Mouse (Mus musculus) liver, adult 2 months (tissue): Measurements from ENCODE around the gene Hist3h2a. TPM values are rescaled to one million over a fixed set of nuclear protein-coding genes. Genes with fewer than 3 reads are reported as not detected.

ENCODE experiments used
- DNase-seq: peaks from one replicate; pipeline ENCODE4 v3.0.0-alpha.2; 2011; ENCODE audit warnings: low read depth, low spot score; ENCODE audit errors: extremely low read depth
- H3K27ac ChIP-seq: fragments of 200-500 bp; replicated peaks from 2 replicates; pipeline ENCODE4 v1.5.1; 2012; ENCODE audit warnings: low read depth, mild to moderate bottlenecking, control low read depth, inconsistent platforms, low read length; ENCODE audit not compliant: insufficient read depth
- H3K27me3 ChIP-seq: fragments of 200-500 bp; 2 replicates; pipeline ENCODE4 v1.6.1; 2012; ENCODE audit warnings: mild to moderate bottlenecking, moderate library complexity, low read length, inconsistent platforms; ENCODE audit not compliant: control insufficient read depth, insufficient read depth
- H3K36me3 ChIP-seq: fragments of 200-500 bp; 2 replicates; pipeline ENCODE4 v1.6.1; 2012; ENCODE audit warnings: low read length, inconsistent platforms; ENCODE audit not compliant: control insufficient read depth, insufficient read depth
- H3K4me1 ChIP-seq: fragments of 200-500 bp; 2 replicates; pipeline ENCODE4 v1.6.1; 2011; ENCODE audit warnings: low read length; ENCODE audit not compliant: control insufficient read depth, insufficient read depth
- H3K4me3 ChIP-seq: fragments of 200-500 bp; 2 replicates; pipeline ENCODE4 v1.5.1; 2011; ENCODE audit warnings: low read depth, mild to moderate bottlenecking, control low read depth, low read length, moderate library complexity; ENCODE audit not compliant: insufficient read depth
- H3K79me2 ChIP-seq: fragments of 200-500 bp; 2 replicates; pipeline ENCODE4 v1.6.1; 2012; ENCODE audit warnings: inconsistent platforms, mild to moderate bottlenecking, low read length, moderate library complexity; ENCODE audit not compliant: control insufficient read depth, insufficient read depth
- H3K9ac ChIP-seq: fragments of 200-500 bp; 2 replicates; pipeline ENCODE4 v1.6.1; 2012; ENCODE audit warnings: low read depth, mild to moderate bottlenecking, control low read depth, inconsistent platforms, low read length
- CTCF ChIP-seq: fragments of 200-500 bp; IDR thresholded peaks from 2 replicates; pipeline ENCODE4 v1.5.1; 2011; ENCODE audit warnings: low read depth, low read length, control low read depth
- POLR2A ChIP-seq: fragments of 200-500 bp; IDR thresholded peaks from 2 replicates; pipeline ENCODE4 v1.6.1; 2011; ENCODE audit warnings: low read length, control low read depth; ENCODE audit not compliant: insufficient read depth; ENCODE audit errors: extremely low read depth
- WGBS: fragments of 180-500 bp; shearing (Covaris S2); methylation state at CpG from one replicate; pipeline ENCODE4 v1.1.7; 2018; 5-methylcytosine and 5-hydroxymethylcytosine counted together
- polyA plus RNA-seq: library from polyadenylated mRNA; depleted of rRNA; stranded (reverse); fragments of >200 nt; gene quantifications from 2 replicates; pipeline ENCODE4 v1.2.3, GENCODE M21; 2012; rRNA removed
- total RNA-seq: library from RNA; depleted of rRNA; stranded (reverse); fragments of >200 nt; gene quantifications from 2 replicates; pipeline ENCODE4 v1.2.3, GENCODE M21; 2014; rRNA removed

The Hist3h2a gene
- total RNA-seq (7.8 and 8.1 TPM in 2 replicates), polyA plus RNA-seq (2.0 and 2.7 TPM in 2 replicates)

DNA sequence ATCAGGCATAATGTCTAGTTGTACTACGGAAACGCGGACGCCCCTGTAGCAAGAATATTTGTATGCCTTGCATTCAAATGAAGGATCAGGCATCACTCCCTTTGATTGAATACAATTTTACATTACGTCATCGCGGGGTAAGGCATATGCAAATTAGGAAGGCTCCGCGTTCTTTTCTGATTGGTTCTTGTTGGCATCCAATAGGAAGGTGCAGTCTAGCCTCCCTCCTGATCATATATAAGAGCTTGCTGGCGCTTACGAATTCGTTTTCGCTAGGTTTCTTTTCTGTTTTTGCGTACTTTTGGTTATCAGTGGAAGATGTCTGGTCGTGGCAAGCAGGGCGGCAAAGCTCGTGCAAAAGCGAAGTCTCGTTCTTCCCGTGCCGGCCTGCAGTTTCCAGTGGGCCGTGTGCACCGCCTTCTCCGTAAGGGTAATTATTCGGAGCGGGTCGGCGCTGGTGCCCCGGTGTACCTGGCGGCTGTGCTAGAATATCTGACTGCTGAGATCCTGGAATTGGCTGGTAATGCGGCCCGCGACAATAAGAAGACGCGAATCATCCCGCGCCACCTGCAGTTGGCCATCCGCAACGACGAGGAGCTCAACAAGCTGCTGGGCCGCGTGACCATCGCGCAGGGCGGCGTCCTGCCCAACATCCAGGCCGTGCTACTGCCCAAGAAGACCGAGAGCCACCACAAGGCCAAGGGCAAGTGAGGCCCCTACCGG is at the start of gene Hist3h2a, which contains the start of gene Trim17:
Gene Hist3h2a (plus strand): TSS at position 266 of the 723 bp plus-strand sequence.
Gene Trim17 (plus strand): TSS at position 266 of the 723 bp plus-strand sequence.
- H3K9ac ChIP-seq: peak within 1 kb of the TSS; percentile 76
- H3K4me1 ChIP-seq: peaks cover 9% of the 10 kb centered on the region; the same call in 1 of the 2 replicates
- peak within 1 kb of the TSS; percentile 80 for H3K4me3 ChIP-seq
- DNase-seq: peak; percentile 95
- TF ChIP-seq CTCF (peak; percentile 55), POLR2A (peak; percentile 52; the same call in 1 of the 2 replicates)
- peak within 1 kb of the TSS; percentile 78 for H3K27ac ChIP-seq
- no peaks in the 10 kb centered on the region for H3K27me3 ChIP-seq
- H3K36me3 ChIP-seq: 0 out of 2 replicates have a peak, but pooled peaks cover 2% of the 10 kb centered on the region
- peaks cover 2% of the 10 kb centered on the region; the same call in 1 of the 2 replicates for H3K79me2 ChIP-seq
- under 1% methylated on average over 49 of the region's 49 CpGs for WGBS

DNA sequence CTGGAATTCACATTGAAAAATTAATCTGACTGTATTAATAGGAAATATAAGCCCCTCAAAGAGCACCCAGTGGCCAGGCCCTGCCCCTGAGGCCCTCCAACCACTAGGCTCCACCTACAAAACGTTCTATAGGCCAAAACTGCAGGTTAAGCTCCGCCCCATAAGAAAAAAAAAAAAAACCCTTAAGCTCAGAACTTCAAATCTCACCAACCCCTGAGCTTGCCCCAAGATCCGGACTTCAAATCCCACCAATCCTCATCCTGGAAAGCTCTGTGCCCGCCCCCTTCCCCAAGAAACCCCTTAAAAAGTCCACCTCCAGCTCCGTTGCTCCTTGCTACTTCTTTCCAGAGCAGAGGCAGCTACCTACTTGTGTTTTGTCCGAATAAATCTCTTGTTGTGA is 49.6 kb upstream of the Hist3h2a start:
- peaks cover 4% of the 10 kb centered on the region for H3K4me1 ChIP-seq
- DNase-seq: no peak
- H3K27ac ChIP-seq: no peak overlapping the region
- H3K79me2 ChIP-seq: peaks cover 3% of the 10 kb centered on the region; the same call in 1 of the 2 replicates
- TF ChIP-seq POLR2A (no peak), CTCF (no peak)
- WGBS: 68% methylated on average over 6 of the region's 6 CpGs
- peaks cover 15% of the 10 kb centered on the region for H3K36me3 ChIP-seq
- H3K27me3 ChIP-seq: no peaks in the 10 kb centered on the region
- H3K4me3 ChIP-seq: no peak overlapping the region
- no peak overlapping the region for H3K9ac ChIP-seq

DNA sequence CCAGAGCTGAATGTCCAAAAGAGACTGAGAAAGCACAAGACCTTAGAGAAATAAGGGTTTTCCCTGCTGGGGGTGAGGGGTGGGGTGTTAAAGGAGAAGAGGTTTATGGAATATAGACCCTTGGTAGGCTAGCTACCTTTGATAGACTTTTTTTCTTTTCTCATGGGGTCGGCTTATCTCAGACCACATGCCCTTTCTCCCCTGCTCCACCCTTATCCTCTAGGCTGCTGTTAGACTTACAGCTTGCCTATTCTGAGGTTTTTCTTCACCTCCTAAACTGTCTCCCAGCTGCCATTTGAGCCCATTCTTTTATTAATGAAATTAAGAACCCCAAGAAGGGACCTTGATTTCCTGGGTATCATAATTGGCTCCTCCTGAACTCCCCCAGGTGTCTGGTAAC is 40.7 kb upstream of the Hist3h2a start:
- TF ChIP-seq CTCF (no peak), POLR2A (no peak)
- Histone ChIP-seq H3K9ac (no peak overlapping the region), H3K27me3 (no peaks in the 10 kb centered on the region), H3K4me1 (no peaks in the 10 kb centered on the region), H3K4me3 (no peak overlapping the region), H3K36me3 (no peaks in the 10 kb centered on the region), H3K27ac (no peak overlapping the region), H3K79me2 (no peaks in the 10 kb centered on the region)
- DNase-seq: no peak
- WGBS: 80% methylated on average over 1 of the region's 1 CpGs

DNA sequence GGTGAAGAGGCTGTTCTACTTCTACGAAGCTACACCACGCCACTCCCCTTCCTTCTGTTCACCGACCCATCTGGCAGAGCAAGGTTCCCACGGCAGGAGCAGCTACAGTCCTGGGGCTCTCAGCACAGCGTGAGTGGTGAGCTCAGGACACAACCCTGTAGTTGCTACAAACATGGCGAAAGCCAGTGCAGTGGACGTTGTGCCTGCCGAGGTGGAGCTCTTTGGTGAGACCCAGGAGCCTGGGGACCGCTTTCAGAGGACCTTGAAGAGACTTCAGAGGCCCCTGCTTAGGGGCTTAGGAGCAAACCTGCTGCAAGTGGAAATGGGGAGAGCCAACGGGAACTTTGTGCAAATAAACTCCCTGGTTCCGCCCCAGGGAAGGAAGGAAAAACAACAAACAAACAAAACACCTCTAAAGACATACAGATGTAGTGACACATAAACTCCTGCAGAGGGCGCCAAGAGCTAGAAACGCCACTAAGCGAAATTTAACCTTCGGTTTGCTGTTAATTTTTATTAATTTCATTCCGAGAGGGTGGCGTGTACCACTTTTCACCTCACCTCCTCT is 39.9 kb upstream of the Hist3h2a start:
- WGBS: 5% methylated on average over 17 of the region's 17 CpGs
- no peaks in the 10 kb centered on the region for H3K79me2 ChIP-seq

DNA sequence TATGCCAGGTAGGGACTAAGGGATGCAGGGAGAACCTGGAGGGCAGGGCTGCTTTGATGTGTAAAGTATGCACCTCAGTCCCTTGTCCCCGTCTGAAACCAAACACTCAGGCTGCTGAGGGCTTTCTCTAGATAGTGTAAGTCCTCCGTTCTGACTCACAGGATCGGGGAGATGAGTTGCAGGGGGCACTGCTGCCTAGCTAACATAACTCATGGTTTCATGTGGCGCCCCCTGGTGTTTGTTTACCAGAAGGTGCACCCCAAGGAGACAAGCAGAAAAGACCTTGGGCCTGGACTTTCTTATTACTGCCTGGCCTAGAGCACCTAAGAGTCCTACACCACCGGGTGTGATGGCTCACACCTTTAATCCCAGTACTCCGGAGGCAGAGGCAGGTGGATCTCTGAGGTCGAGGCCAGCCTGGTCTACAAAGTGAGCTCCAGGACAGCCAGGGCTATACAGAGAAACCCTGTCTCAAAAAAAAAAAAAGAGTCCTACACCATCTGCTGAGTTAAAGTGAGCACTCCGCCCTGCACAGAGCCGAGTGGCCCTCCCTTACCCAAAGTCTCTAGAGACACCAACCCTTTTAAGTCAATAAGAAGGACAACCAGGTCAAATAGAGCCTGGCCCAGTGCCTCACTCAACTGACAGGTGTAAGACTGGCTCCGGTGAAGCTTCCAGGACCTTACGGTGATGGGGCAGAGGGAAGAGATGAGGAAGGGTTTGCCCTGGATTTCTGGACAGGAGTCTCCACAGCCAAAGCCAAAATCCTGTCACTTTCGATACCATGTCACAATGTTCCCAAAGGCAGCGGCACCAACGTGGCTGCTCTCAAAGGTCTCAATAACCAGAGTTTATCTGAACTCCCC is 37.4 kb upstream of the Hist3h2a start:
- H3K36me3 ChIP-seq: no peaks in the 10 kb centered on the region
- no peaks in the 10 kb centered on the region for H3K4me1 ChIP-seq
- DNase-seq: peak; percentile 31
- no peaks in the 10 kb centered on the region for H3K27me3 ChIP-seq
- H3K79me2 ChIP-seq: no peaks in the 10 kb centered on the region
- no peak overlapping the region for H3K4me3 ChIP-seq
- 37% methylated on average over 14 of the region's 14 CpGs for WGBS
- H3K9ac ChIP-seq: no peak overlapping the region
- no peak overlapping the region for H3K27ac ChIP-seq
- TF ChIP-seq POLR2A (no peak), CTCF (peak; percentile 54)

More for the DNA sequence above, 39.9 kb upstream of the Hist3h2a start:
- Histone ChIP-seq H3K27me3 (no peaks in the 10 kb centered on the region), H3K9ac (peak overlapping the region; percentile 69), H3K4me3 (peak overlapping the region; percentile 54), H3K4me1 (no peaks in the 10 kb centered on the region), H3K36me3 (no peaks in the 10 kb centered on the region), H3K27ac (peak overlapping the region; percentile 56)
- TF ChIP-seq POLR2A (no peak), CTCF (peak; percentile 2; the same call in 1 of the 2 replicates)
- DNase-seq: peak; percentile 44
